Mouse (Mus musculus): Measurements from ENCODE around the gene Cntnap4.

Gene Cntnap4

GRCm38 (mm10) chr8:112569471-112570141, at the start of gene Cntnap4:
Gene Cntnap4, plus strand, starts transcription at chr8:112570043.
- DNase-seq (ENCODE audit: low spot score in 2 of 2): no peak

DNA sequence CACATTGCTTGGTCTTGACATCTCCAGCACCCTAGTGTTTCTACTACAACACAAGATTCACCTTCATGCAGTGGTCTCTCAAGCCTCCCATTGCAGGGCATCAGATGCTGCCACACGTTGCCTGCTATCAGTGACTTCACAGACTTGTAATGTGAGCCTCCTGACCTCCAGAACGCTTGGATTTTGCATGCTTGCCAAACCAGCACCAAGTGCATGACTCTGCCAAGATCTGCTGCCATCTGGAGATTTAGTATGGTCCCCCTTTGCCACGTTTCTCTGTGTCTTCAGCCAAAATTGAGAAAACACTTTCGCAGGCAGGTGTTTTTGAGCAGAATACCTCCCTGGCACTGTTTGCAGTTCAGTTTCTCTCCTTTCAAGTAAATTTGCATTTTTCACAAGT, 12.5 kb upstream of the Cntnap4 start:
- no peak for DNase-seq (ENCODE audit: low spot score in 2 of 2)

- no peak for DNase-seq (ENCODE audit: low spot score in 2 of 2)
Observed at GRCm38 (mm10) chr8:112570541-112570940, 698 bp downstream of the Cntnap4 start.

DNA sequence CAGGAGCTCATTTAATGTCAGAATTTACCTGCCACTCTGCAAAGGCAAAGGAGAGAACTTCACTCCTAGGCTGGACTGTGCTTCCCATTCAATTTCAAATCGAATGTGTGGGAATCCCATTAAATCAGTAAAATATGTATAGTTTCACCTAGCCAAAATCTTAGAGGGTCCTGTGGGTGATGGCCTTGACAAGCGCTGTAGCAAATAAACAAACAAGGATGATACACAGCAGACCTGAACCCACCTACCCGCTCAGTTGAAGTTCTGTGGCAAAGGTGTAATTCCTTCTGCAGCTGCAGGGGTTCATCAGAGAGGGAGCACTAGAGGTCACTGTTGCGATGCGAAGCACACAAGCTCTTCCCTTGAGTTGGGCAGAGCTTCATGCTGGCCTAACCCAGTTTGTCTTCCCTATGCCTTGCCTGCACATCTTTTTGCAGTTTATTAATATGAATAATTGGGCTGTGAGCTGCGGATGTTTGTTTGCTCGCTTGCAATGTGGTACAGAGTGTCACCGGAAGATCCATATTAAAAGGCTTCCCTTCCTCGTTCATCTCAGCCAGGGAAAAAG, 1.6 kb downstream of the Cntnap4 start:
- DNase-seq (ENCODE audit: low spot score in 2 of 2): no peak

GRCm38 (mm10) chr8:112581473-112581872, 11.6 kb downstream of the Cntnap4 start:
- no peak for DNase-seq (ENCODE audit: low spot score in 2 of 2)

DNA sequence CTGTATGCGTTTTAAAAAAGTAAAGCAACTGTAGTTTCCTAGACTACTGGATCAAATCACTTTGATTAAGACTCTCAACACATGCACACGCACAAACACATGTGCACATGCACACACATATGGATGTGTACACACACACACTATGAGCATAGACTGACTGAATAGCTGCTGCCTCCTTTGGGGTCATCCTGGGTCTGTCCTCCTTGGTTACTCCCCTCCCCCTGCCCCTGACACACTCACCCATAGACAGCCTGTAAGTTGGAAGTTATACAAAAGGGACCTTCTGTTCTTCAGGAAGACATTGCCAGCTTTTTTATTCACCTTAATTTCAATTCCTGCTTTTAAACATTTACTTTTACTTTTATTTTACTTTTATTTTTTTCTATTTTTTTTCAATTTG, 13.6 kb downstream of the Cntnap4 start:
- DNase-seq (ENCODE audit: low spot score in 2 of 2): no peak

DNA sequence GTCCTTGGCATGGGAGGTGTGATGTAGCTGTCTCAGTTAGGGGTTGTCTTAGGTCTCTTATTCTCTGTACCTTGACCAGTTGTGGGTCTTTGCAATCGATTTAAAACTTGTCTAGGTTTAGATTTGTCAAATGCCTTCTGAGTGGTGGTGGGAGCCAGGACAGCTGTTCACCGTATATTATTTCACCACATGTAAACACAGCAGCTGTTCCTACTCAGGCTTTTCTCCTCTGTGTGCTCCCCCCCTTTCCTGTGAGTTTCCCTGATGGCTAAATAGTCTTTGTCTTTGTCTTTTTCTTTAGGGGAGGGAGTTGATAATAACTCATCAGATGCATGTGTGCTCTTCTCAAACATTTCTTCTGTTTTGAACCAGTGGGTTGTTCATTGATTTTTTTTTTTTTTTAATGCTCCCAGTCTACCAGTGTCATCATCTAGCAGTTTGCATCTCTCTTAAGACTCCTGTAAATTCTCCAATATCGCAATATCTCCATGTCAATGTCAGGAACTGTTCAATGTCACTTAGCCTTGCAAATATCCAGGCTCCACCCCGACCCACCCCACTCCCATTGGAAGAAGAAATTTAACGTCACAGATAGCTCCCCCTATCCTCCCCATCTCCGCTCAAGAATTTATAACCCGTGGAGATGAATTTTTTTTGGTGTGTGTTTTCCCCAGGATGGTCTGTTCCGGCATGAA, 18.7 kb downstream of the Cntnap4 start:
- no peak for DNase-seq (ENCODE audit: low spot score in 2 of 2)

- no peak for DNase-seq (ENCODE audit: low spot score in 2 of 2)
Observed at GRCm38 (mm10) chr8:112589052-112589389, 19.2 kb downstream of the Cntnap4 start.

- no peak for DNase-seq (ENCODE audit: low spot score in 2 of 2)
Observed at GRCm38 (mm10) chr8:112596023-112596776, 26.4 kb downstream of the Cntnap4 start.

GRCm38 (mm10) chr8:112599975-112600374, 30.1 kb downstream of the Cntnap4 start:
- DNase-seq (ENCODE audit: low spot score in 2 of 2): no peak

- no peak for DNase-seq (ENCODE audit: low spot score in 2 of 2)
Observed at GRCm38 (mm10) chr8:112601150-112601549, 31.3 kb downstream of the Cntnap4 start.

DNA sequence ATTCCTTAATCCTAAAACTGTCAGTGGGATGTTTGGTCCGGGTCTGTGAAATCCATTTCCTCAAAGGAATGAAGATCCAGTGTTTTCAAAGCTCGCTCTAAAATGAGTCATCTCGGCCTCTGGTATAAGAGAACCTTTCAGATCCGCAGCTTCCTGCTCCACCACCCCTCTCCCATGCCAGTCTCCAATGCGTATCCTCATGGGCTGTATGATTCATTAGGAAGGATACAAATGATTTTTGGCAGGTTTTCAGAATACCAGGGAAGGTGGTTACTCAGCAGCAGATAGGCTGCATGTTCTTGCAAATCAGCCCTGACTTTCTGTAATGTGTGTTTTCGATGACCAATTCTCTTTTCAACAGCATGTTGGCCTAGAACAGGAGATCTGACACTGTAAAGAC, 40.3 kb downstream of the Cntnap4 start:
- no peak for DNase-seq (ENCODE audit: low spot score in 2 of 2)

GRCm38 (mm10) chr8:112628791-112629190, 58.9 kb downstream of the Cntnap4 start:
- no peak for DNase-seq (ENCODE audit: low spot score in 2 of 2)

- no peak for DNase-seq (ENCODE audit: low spot score in 2 of 2)
Observed at GRCm38 (mm10) chr8:112652657-112653056, 82.8 kb downstream of the Cntnap4 start.

GRCm38 (mm10) chr8:112653276-112653675, 83.4 kb downstream of the Cntnap4 start:
- no peak for DNase-seq (ENCODE audit: low spot score in 2 of 2)

DNA sequence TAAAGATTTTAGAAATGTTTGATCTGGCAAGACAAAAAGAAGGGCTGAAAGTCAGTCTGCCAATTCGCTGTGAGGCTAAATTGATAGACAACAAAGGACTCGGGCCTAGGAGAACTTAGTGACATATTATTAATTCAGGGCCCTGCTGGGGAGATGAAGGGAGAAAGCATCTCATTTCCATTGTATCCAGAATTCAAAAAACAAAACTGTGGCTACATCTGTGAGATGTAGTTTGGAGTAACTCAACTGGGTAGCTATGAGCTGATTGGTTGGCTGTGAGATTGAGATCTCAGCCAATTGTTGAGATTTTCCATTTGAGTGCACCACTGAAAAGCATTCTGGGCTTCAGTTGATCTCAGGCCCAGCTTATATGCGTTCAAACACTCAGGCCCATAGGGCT, 84.2 kb downstream of the Cntnap4 start:
- no peak for DNase-seq (ENCODE audit: low spot score in 2 of 2)

GRCm38 (mm10) chr8:112664067-112664466, 94.2 kb downstream of the Cntnap4 start:
- DNase-seq (ENCODE audit: low spot score in 2 of 2): no peak

- DNase-seq (ENCODE audit: low spot score in 2 of 2): no peak
Observed at GRCm38 (mm10) chr8:112674671-112675070, 104.8 kb downstream of the Cntnap4 start.

- no peak for DNase-seq (ENCODE audit: low spot score in 2 of 2)
Observed at GRCm38 (mm10) chr8:112681757-112682156, 111.9 kb downstream of the Cntnap4 start.

DNA sequence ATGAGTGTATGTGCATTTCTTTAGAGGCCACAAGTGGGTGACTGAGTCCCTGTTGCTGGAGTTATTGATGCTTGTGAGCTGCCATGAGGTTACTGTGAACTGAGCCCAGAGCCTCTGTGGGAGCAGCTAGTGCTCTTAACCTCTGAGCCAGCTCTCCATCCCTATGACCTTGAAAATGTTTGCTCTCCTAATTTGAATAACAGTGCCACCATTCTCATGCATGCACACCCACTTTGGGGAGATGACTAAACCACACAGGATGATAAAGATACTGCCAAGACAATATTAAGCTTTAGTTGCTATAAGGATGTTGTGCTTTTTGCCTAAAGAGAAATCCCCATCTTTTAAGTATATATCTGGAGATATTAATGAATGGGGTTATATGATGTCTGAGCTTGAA, 125.9 kb downstream of the Cntnap4 start:
- DNase-seq (ENCODE audit: low spot score in 2 of 2): no peak

- no peak for DNase-seq (ENCODE audit: low spot score in 2 of 2)
Observed at GRCm38 (mm10) chr8:112698141-112698540, 128.3 kb downstream of the Cntnap4 start.

GRCm38 (mm10) chr8:112716982-112717381, 147.1 kb downstream of the Cntnap4 start:
- DNase-seq (ENCODE audit: low spot score in 2 of 2): no peak

DNA sequence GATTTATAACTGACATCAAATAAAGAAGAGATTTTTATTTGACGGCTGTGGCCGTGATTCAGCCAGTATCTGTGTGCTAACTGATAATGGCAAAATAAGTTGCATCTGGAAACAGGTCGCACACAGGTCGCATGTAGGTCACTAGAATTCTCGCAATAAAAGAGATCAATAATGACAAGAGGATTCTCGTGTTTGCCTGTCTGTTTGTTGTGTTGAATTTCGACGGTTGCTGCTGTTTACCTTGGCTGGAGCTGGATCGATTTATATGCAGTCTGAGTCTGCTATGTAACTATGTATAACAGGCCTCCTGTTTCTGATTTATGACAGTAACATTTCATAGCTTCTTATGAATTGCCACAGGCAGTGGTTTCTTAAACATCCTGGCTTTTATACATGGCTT, 155.1 kb downstream of the Cntnap4 start:
- DNase-seq (ENCODE audit: low spot score in 2 of 2): no peak
